Mouse (Mus musculus): Measurements from ENCODE around the gene Map4. TPM values are rescaled to one million over a fixed set of nuclear protein-coding genes. Genes with fewer than 3 reads are reported as not detected.
"Not testable (repeated sequence)": the region's sequence is repeated elsewhere in the genome, so short reads cannot be mapped to it uniquely, and the experiment has no call there.

The Map4 gene
- total RNA-seq, 2 experiments from 2014 or later, result 75.6 to 96.8 TPM

DNA sequence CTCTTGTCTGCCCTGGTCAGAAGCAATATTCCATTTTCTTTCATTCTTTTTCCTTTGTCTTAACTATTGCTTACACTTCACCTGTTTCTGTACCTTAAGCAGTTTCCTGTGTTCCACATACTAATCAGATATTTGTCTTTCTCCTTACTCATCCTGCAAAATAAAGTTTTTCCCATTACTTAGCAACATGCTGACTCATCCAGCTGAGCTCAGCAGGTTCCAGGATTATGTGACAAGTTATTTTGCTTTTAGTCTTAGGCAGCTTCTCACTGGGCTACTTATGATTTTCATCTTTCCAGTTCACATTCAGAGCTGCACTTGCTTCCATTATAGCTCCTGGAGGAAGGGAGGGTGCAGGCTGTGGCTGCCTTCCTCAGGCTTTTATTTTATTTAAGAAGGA is 133.4 kb downstream of the Map4 start:
- peak; percentile 34 to 40 for DNase-seq

DNA sequence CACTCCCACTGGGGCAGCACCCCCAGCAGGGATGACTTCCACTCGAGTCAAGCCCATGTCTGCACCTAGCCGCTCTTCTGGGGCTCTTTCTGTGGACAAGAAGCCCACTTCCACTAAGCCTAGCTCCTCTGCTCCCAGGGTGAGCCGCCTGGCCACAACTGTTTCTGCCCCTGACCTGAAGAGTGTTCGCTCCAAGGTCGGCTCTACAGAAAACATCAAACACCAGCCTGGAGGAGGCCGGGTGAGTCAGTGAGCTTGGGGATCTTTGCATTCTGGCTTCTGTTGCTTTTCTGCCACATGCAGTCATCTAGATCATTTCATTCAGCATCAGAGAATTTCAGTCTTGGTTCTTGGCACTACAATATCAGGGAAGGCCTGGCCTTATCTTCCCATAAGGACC is 137.5 kb downstream of the Map4 start:
- DNase-seq, result peak; percentile 74 to 75

DNA sequence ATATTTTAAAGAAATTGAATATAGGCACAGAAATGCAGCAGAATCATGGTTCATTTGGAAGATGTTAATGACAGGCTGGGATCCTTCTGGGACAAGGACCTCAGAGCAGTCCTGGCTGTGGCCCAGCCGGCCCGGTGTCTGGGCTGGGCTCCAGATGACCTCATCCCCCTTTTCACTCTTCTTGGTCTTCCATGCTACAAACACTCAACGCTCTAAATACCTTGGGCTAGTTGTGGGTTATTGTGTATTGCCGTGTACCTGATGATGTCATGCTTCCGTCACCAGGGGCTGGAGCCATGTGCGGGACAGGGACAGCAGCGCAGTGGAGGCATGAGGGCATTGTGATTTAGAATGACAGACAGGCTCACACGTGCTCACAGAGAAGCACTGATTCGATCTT is 139.1 kb downstream of the Map4 start:
- peak; percentile 89 for DNase-seq

DNA sequence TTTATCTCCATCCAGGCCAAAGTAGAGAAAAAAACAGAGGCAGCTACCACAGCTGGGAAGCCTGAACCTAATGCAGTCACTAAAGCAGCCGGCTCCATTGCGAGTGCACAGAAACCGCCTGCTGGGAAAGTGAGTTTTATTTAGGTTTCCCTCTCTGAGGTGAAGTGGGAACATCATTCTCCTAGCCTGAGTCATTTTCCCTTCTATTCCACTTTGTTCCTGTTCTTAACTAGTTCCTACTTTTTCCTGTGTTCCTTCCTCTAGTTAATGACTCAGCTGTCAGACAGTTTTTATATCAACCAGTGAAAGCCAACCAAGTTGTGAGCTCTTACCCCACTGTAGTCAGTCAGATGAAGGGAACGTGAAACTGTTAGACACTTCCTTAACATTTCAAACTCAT is 139.8 kb downstream of the Map4 start:
- DNase-seq, result no peak

DNA sequence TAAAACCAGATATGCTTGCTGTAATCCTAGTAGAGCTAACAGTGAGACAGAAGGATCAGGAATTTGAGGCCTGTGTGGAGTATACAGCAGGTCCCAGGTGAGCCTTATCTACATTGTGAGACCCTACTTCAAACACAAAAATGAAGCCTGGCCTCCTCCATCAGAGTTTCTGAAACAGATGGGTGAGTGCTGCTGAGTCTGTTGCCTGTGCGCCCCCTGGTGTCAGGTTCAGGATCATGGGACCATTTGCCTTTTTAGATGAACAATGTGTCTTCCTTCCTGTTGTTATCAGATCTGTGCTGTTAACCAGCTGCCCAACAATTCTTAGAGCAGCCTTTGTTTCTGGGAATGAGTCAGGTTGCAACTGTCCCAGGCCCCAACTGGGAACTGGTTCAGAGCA is 140.6 kb downstream of the Map4 start:
- peak; percentile 81 to 86 for DNase-seq

DNA sequence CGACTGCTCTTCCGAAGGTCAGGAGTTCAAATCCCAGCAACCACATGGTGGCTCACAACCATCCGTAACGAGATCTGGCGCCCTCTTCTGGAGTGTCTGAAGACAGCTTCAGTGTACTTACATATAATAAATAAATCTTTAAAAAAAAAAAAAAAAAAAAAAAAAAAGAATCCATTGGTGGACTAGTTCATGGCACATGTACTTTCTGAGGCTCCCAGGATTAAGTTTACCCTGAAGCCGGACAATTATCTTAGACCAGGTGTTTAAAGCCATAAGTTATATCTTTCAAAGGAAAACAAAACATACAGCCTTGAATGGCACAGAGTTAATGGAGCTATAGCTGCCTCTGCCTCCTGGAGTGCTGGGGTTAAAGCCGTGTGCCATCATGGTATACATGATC is 145.2 kb downstream of the Map4 start:
- DNase-seq, result not testable (repeated sequence)

DNA sequence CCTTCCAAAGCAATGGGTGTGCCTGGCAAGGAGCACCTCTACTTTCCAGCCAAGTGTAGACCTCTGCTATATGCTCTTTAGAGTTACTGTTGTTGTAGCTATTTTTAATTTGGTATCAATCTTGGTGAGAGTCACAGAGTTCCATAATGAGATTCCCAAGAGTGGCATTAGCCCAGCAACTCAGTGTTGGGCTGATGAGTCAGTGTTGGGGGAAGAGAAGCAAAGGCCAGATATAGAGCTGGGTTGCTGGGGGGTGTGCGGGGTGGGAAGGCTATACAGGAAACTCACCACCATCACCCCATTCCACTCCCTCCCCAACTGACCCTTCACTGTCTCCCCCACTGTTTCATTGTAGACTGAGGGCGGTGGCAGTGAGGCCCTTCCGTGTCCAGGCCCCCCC is 149.8 kb downstream of the Map4 start:
- no peak for DNase-seq

DNA sequence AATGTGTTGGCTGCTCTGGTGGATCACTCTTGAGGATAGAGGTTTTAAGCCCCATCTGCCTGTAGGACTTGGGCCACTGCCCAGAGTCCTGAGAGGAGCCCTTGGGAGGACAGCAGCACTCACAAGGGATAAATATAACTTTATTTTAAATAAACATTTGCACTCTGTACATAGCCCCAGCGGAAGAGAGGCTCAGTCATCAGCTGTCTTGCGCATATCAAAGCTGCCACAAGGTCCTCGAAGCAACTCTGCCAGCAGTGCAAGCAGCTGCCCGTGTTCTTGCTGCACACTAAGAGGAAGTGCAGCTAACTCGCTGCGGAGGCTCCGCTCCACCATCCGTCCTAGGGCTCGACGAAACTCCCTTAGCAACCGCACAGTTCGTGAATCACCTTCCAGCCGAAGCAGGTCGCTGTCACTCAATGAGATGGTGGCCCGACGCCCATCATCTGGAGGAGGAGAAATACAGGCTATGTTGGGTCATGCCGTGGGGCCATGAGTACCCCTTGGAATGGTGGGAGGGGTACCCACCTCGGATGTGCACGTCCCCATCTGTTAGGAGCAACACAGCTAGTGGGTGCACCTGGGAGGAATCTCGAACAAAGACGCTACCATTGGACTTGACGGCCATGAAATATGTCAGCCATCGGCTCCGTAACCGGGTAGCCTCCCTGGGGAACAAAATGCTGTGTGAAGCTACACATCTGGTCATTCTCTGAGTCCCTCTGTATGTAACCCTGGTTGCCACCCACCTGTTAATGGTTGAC is 153.1 kb downstream of the Map4 start:
- DNase-seq, result no peak

DNA sequence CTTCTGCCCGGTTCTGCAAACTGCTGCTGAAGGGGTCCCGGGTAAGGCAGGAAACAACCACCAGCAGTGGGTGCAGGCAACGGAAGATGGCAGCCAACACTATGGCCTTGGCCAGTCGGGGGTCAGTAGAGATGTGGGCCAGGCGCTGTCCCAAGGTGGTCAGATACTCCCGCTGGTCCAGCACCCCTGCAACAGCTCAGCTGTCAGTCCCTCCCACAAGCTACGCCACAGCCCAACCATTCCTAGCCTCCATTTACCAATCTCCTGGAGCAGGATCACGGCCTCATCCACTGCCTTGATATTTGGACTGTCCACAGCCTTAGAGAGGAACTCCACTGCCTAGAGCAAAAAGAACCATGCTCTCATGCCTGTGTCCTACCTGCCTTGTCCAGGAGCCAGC is 154.4 kb downstream of the Map4 start:
- DNase-seq, result no peak

DNA sequence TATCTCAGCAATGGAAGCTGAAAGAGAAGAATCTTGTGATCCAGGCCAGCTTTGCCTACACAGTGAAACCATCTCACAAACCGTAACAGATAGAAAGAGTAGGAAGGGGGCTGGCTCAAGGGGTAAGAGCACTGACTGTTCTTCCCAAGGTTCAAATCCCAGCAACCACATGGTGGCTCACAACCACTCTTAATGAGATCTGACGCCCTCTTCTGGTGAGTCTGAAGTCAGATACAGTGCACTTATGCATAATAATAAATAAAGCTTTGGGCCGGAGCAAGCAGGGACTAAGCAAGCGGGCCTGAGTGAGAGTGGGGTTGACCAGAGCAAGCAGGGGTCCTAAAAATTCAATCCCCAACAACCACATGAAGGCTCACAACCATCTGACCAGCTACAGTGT is 162.0 kb downstream of the Map4 start:
- DNase-seq, result peak in 1 of 2 experiments; percentile 18

DNA sequence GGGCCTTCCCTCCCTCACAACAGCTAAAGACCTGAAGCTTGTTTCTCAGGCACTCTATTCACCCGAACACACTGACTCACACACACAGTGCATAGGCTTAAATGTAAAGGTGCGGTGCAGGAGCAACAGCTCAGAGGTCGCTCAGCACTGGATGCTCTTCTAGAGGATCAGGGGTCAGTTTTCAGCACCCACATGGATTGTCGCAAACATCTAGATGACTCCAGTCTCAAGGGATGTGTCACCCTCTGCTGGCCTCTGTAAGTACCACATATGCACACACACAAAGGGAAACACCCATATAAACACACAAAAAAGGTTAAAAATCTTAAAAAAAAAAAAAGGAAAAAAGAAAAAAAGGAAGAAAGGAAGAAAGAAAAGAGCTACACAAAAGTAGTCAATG is 163.5 kb downstream of the Map4 start:
- no peak for DNase-seq

DNA sequence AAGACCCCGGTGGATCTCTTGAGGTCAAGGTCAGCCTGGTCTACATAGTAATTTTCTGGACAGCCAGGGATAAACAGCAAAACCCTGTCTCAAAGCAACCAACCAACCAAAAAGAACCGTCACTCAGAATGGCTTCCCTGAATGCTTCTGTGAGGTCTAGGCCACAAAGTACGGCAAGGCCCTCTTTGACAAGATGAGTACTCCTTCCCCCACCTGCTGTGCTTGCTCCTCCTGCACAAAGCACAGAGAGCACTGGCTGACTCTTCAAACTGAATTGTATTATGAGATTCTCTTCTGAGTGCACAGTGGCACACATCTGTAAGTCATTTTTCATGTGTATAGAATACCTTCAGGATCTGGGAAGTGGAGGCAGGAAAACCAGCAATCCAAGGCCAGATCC is 166.5 kb downstream of the Map4 start:
- DNase-seq, result no peak

DNA sequence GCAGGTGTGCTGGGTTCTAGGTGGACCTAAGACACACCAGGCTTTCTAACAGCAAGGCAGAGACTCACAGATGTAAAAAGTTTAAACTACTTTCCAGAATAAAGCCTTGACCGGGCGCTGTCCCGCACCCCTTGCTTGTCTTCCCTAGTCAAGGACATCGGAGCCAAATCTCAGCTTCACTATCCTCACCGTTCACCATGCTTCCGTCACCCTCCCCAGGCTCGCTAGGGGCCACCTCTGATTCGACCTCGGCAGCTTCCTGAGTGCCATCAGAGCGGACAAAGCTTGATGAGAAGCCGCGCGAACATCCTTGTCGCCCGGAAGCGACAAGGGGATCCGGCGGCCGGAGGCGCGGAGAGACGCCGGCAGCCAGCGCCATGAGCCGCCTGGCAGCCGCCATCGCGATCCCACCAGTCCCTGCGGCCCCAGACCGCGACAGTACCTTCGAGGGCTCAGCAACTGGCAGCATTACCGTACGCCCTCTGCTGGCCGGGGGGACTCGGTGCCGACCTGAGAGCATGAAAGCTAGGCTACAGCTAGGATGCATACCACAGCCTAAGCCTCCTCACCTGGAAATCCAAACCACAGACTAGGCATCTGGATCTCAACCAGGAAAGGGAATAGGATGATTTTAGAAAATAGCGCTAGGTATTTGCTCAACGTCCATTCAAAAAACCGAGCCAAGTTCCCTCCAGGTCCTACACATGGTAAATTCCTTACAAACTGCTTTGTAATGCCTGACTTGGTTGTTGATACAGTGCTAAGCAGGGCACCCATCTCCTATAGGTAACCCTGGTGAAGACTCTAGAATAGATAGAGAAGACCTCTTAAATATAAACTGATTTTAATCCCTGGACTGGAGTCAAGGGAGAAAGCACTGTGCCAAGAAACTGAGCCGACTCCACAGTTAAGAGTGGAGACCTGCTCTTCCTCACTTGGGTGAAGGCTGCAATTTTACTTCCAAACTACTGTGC is 169.7 kb downstream of the Map4 start:
- peak; percentile 97 to 98 for DNase-seq

DNA sequence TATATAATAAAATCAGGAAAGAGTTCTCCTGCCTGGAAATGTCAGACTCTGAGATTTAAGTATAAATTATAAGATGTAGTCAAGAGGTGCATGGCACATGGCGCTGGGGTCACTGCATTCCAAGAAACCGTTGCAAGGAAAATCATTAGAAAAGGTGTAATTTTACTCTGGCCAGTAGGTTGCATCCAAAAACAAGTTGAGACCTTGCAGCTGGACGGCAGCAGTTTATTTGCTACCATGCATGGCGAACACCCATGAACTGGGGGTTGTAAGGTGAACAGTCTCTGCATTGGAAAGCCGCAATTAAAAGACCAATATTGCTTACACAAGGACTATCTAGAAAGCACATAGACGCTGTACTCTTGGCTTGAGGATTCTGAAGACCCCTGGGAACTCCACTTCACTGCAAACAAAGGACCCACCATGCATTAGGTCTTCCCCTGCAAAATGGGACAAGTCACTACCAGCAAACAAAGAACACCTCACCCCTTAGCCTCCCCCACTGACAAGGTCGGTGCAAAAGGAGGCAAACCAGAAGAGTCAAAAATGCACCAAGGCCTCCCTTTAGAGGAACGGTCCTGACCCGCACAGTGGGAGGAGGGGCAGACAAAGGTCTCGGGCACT is 185.2 kb downstream of the Map4 start:
- no peak for DNase-seq

DNA sequence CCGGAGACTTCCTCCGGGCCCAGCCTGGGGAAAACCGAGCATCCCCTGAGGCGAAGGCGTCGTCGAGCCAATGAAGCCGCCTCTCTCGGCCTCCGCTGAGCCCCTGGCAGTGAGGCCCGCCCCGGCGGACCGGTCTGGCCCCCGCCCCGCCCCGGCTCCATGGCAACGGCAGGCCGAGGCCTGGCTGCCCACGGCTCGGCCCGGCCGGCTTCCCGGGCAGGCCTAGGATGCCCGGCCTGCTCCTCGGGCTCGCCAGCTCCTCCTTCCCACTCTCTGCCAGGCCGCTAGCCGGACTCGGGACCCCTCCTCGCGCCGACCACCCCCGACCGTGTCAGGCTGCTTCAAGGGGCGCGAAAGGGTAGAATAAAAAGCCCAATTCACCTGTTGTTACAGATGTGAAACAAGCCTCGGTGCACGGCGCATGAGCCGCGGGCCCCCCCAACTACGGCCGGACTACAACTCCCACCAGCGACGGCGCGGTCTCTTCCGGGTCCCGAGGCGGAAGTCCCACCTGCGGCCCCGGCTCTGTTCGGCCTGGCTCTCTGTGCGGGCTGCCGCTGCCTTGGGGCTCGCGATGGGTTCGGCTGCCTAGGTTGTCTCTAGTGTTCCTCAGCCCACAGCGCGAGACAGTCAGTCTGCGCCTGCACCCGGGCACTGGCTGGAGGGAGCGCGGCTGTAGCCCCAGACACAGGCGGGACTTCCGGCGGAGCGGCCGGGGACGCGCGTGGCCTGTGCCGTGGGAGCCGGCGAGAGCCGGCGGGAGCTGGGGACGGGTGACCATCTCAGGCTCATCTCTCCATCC is 185.9 kb downstream of the Map4 start, which contains the start of gene Smarcc1:
TSS of gene Smarcc1 (plus strand) at position 732 of the 802 bp plus-strand sequence.
- peak; percentile 90 to 95 for DNase-seq

DNA sequence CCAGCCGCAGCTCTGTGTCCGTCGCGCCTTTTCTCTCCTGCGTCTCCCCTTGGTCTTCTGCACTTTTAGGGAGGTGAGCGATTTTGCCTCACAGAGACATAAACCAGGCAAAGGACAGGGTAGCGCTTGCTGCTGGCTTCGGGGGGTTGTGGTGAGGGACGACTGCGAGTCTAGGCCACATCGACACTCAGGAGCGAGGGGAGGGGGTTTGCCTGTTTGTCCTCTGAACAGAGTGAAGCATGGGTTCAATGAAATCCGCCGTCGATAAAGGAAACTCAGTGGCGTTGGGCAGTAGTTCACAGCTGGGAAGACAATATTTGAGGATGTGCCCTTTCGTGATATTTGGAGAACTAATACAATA is 186.5 kb downstream of the Map4 start, which contains the start of gene Dhx30:
TSS of gene Dhx30 (minus strand) at position 52 of the 361 bp plus-strand sequence.
- DNase-seq, result no peak

DNA sequence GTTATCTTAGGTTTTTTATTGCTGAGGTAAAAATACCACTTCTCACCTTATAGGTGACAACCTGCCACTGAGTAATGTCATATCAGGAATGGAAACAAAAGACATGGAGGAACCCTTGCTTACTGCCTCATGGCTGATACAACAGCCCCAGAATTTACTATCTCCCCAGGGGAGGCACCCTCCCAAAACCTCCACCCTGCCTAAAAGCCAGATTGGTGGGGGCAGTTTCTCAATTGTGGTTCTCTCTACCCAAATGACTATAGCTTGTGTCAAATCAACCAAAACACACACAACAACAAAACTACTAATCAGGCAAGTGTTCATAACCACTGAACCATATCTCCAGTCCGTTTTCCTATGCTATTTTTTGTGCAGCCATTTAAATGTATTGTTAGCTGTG is 187.0 kb downstream of the Map4 start:
- DNase-seq, result no peak

DNA sequence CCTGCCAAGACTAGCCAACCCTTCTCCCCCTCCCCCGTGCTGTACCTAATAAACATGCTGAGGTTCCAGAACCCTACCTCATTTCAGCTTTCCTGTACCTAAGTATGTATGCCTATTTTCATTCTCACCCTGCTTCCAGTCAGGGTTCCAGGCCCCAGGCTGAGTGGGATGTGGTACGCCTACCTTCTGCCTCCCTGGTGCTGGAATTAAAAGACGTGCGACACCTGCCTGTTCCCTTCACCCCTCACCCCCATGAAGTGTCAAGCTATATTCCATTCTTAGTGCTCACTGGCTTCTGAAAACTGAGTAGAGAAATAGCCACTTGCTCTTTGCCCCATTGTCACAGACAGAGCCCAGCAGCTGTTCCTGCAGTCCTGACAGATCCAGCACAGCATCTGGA is 190.2 kb downstream of the Map4 start:
- DNase-seq, result no peak

DNA sequence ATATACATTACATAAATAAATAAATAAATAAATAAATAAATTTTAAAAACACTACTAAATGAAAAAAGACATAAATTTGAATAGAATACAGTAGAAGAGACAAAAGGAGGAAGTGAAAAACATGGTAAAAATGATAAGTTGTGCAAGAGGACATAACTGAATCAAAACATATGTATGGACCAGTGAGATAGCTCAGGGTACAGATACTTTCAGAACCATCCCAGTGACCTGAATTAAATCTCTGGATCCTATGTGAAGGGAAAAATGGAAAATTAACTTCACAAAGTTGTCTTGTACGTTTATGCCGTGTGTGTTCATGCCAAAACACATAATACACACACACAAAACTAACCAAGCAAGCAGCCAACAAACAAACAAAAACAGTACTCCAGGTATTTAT is 192.1 kb downstream of the Map4 start:
- DNase-seq, result no peak

DNA sequence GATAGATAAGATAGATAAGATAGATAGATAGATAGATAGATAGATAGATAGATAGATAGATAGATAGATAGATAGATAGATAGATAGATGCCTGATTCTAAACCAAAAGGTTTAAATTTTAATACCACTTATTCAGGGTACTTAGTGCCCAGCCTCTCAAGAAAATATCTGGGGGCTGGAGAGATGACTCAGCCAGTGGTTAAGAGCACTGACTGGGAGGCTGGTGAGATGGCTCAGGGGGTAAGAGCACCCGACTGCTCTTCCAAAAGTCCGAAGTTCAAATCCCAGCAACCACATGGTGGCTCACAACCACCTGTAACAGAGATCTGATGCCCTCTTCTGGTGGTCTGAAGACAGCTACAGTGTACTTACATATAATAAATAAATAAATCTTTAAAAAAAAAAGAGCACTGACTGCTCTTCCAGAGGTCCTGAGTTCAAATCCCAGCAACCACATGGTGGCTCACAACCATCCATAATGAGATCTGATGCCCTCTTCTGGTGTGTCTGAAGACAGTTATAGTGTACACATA is 192.8 kb downstream of the Map4 start:
- not testable (repeated sequence) for DNase-seq

DNA sequence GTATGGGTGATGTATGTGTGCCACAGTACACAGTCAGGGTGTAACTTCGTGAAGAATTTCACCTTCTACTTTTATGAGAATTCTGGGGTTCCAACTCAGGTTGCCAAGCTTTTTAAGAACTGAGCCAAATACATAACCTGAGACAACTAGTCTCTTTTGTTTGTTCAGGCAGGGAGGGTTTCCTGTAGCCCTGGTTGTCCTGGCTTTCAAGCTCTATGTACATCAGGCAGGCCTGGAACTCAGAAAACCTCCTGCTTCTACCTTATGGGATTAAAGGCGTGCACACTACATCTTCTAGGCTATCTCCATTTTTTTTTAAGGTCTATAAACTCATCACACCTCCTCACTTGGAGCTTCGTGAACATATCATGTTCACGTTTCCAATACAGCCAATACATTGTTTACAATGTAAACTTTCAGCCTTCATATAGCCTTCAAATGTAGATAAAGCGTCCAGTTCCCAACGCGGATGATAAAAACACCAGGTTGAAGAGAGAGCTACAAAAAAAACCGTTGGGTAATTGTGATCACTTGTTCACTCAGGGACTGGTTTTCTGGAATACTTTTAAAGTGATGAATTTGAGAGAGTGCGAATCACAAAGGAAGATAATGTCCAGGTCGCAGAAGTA is 199.8 kb downstream of the Map4 start:
- no peak for DNase-seq

All from adrenal gland, postnatal 36 days (tissue).